Mouse (Mus musculus) bone marrow, adult 2 months (tissue): Measurements from ENCODE around the gene Gm10198.

Experiments used
- CTCF ChIP-seq: fragments of 200-500 bp; IDR thresholded peaks from 2 replicates; pipeline ENCODE4 v1.5.1; 2011; ENCODE audit warnings: low read length, control low read depth; ENCODE audit not compliant: control insufficient read depth, insufficient read depth
- POLR2A ChIP-seq: fragments of 200-500 bp; IDR thresholded peaks from 2 replicates; pipeline ENCODE4 v1.6.1; 2011; ENCODE audit warnings: low read depth, mild to moderate bottlenecking, control low read depth, low read length, borderline replicate concordance; ENCODE audit not compliant: control insufficient read depth

GRCm38 (mm10) chr13:111553182-111553581 lies 39.4 kb upstream of the Gm10198 start:
- no peak for TF ChIP-seq CTCF
- TF ChIP-seq POLR2A = no peak
